Mouse (Mus musculus) kidney, postnatal 4 days (tissue): ENCODE measurements at regions not wholly inside any gene's neighbourhood (a gene's known extent, or its start where the extent isn't known, plus 50 kb on each side); places are given as distances from the start of the nearest gene placed in this dataset.

Experiments used
- DNase-seq, 2 experiments: peaks; one replicate each; pipeline ENCODE4 v3.0.0; 2021; ENCODE audit warnings: mixed read lengths in 2 of 2

DNA sequence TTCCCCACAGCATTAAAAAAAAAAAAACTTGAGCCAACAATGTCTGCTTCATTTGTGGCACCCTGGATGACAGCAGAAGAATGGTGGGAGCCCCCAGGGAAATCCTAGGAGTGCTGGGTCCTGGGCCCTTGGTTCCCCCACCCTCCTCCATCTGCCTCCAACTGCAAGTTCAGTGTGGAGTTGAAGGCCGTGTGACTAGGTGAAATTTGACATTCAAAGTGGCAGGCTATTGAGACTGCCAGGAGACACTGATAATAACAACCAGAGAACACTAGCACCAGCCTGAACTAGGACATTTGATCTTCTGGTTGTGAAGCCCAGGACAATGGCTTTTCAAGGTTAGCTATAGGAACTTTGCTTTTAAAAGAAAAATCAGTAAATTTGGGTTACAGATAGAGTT is 74.0 kb downstream of the Adamts15 start:
- DNase-seq = no peak

GRCm38 (mm10) chr9:30845609-30846290 is 76.5 kb downstream of the Adamts15 start:
- DNase-seq = no peak

- DNase-seq = no peak
Observed at GRCm38 (mm10) chr9:30844079-30844563, 78.1 kb downstream of the Adamts15 start.

DNA sequence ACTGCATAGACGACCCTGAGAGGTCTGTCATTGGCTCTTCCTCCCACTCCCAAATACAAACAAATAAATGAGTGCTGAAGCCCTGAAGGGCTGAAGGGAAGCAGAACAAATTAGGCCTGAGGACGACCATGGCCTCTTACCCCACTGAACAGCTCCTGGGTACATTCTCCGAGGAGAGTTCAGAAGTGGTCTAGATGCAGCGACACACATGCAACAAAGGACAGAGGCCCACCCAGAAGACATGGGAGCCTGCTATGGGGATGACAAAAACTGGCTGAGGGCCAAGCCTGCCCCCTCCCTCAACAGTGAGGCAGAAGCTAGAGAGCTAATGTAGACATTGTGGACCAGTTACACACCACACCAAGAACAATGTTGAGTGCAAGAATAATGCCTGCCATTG is 87.3 kb downstream of the Adamts15 start:
- peak in 1 of 2 experiments; percentile 9 for DNase-seq

GRCm38 (mm10) chr9:30834565-30834905 is 87.7 kb downstream of the Adamts15 start:
- DNase-seq = no peak

DNA sequence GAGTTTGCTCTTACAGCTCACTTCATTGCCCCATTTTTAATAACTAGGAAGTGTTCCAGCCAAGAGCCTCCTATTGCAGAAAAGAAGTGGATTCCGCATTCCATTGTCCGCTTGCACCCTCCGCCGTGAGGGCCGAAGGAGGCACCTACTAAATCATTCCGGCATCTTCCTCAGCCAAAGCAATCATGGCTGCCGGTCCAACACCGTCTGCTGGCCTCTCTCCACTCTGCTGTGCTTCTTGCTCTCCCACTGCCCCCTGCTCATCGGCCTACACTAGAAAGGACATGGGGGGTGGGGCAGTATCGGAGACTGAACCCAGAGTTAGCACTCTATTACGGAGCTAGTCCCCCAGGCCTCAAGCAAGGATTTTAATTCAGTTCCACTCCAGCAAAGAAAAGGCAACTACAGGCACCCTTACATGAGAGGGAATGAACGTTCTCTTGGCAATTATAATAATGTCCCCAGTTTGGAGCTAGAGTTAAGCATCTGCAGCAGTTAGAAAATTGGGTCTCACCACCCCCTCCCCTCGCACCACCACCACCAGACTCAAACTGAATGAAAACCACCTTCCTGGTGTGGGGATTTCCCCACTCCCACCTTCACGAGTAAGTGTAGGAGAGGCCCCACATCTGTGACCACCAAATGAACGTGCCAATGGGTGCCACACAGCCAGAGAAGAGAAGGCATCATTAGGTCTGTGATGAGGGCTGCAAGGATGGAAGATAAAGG is 88.3 kb downstream of the Adamts15 start:
- peak; percentile 40 to 57 for DNase-seq

DNA sequence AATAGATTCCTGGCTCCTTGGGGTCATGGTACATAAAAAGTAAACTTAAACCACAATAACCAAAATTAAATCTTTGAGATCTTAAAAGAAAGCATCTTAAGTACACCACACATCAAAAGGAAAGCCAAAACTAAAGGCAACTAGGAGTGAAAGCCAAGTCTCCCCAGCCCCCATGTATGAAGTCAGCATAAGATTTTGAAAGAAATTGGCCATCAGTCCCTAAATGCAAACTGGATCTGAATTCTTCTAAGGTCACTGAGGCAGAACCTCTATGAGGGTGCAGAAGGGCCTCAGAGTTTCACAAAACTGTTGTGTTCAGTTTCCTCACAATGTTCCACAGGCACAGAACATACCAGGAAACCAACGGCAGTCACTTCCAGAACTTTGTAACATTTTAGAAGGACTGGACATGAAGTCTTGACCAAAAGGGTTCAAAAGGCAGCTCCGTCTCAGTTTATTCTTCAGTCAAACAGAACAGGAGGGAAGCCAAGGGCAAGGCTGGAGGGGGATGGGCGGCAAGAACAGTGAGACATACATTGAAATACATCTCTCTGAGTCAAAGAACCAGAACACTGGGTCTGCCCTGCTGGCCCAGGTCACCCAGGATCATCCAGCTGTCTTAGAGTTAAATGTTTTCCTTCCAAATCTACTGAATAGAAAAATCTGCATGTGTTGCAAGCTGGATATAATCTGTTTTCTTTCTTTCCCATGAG is 92.9 kb downstream of the Adamts15 start:
- peak; percentile 47 to 65 for DNase-seq

- no peak for DNase-seq
Observed at GRCm38 (mm10) chr9:30827780-30828179, 94.5 kb downstream of the Adamts15 start.

DNA sequence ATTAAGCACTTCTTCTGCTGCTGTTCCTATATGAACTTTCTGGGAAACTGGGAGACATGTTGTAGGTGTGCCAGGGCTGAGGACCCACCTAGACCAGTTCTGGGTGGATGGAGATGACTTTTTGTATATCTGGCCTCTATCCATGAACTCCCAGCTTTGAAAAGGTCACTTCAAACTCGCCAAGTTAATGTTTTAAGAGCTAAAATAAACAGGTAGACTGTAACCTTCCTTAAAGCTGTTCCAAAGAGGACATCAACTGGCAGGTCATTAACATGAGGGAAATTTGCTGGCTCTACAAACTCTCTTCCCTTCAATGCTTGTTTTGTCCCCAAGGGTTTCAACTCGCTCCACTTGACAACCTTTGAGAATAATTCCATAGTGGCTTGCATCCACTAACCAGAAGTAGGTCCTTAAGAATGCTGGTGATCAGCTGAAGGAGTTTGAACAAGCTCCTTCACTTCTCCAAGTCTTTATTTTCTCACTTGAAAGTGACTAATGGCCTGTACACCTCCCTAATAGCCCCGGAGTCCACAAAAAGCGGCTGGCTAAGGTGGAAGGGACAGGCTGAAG is 98.1 kb downstream of the Adamts15 start:
- DNase-seq = no peak

DNA sequence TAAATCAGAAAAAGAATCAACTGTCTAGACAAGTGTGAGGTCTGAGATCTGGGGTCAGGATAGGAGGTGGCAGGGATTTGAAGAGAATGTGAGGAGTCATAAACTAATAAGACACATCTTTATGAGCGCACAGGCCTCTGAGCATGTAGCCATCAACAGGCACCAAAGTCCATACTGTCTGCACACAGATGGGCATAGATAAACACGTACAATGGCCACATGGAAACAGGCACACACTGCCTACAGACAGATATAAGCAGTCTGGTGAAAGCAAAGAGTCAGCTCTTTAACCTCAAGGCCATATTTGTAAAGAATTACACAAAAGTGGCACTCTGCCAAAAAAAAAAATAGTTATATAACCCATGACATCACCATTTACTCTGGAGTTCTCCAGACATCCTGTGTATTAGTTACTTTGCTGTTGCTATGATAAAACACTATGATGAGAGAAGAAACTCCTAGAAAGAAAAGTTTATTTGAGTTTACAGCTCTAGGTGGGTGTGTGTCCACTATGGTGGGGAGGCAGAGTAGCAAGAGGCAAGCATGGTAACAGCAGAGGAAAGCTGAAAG is 101.4 kb downstream of the Adamts15 start:
- DNase-seq = no peak

GRCm38 (mm10) chr9:30813246-30813645 is 109.0 kb downstream of the Adamts15 start:
- peak in 1 of 2 experiments; percentile 21 for DNase-seq

- DNase-seq = peak in 1 of 2 experiments; percentile 14
Observed at GRCm38 (mm10) chr9:30810843-30811242, 111.4 kb downstream of the Adamts15 start.

- DNase-seq = no peak
Observed at GRCm38 (mm10) chr9:30810290-30810689, 112.0 kb downstream of the Adamts15 start.

DNA sequence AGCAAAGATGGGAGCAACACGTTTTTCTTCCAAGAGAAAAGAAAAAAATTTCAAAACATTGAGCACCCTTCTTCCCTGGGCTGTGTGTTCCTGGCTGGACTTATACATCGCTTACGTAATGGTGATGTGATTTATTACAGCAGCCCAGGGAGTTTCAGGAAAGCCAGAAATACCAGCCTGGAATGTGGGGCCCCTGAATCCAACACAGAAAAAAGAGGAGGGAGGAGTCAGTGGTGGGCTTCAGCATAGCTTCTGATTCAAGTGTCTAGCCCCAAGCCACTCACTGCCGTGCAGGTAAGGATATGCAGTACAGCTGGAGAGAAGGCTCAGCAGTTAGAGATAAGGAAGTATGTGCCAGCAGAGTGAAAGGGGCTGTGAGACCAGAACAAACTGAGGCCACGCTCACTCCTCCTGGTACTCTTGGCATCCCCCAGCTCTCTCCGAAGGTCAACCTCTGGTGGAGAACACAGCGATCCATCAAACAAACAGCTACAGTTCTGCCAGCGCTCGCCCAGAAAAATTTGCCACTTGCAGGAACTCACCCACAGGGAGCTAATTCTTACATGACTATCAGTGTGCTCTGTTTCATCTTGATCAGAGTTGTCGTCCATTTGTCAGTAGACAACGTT is 113.3 kb downstream of the Adamts15 start:
- DNase-seq = peak in 1 of 2 experiments; percentile 27

DNA sequence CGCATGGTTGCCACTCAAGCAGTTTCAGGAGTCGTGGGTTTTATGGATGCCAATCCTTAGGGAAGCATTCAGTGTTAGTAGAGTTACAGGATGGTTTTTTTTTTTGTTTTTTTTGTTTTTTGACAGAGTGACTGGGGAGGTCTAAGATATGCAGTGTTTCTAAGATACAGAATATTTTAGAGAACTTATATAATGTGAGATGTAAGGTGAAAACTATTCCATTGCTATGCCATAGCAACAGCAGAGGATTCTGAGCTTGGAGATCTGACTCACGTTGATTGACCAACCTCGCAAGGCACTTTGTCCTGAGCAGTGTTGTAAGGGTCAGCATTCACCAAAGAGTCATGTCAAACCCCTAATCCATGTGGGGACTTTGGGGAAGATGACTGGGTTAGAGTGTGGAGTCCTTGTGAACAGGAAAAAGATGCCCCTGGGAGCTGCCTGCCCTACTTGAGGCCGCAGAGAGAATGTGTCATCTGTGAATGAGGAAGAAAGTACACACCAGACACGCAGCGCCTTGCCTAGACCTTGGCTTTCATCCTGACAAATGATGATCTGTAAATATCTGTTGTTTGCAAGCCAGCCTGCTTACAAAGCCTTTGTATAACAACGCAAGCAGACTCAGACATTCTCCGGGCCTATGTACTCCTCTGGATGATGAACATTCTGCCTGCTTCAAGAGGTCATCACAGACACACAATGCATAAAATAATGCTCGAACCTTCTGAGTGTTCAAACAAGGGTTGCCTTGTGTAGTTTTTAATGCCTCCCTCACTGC is 118.3 kb downstream of the Adamts15 start:
- DNase-seq = no peak

DNA sequence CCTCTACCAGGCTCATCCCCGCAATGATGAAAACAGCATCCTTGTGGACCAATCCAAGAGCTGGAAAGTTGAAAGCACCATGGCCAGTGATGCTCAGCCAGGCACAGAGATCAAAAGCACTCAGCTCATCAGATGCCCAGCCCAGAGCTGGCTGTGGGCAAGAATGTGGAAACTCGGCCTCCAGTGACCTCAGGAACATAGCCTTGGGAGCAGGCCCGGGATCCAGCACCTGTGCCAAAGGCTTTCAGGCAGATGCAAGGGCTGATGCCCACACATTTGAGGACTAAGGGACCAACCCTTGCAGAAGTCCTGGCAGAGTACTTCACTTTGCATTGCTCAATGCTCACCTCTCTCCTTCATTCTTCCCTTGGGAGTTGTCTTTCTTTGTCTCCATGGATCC is 119.4 kb downstream of the Adamts15 start:
- no peak for DNase-seq

DNA sequence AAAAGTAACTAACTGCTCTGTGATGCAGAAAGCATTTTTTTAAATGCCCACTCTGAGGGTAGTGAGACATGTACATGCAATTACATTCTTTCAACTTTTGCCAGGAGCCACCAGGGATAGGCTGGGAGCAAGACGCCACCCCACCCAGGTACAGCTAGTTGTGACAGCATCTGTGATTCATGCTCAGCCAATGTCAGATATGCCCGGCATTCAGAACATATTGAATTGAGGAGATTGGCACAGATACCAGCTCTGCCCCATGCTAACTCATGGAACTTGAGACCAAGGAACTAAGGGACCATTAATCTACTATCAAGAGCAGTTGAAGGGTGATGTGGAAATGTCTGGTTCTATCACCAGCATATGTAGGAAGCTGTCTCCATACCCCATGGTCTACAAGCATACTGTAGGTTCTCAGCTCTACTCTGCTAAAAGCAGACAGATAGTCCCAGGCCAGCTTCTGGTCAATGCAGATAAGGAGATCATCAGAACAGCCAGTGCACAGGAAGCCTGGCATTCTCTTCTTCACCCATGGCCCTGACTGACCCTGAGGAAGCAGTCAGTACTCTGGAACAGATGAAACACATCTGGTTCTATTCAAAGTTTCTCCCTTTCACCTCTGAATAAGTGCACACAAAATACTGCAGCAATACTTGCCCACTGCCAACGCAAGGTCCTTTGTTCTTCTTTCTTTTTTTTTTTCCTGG is 127.4 kb downstream of the Adamts15 start:
- DNase-seq = no peak

DNA sequence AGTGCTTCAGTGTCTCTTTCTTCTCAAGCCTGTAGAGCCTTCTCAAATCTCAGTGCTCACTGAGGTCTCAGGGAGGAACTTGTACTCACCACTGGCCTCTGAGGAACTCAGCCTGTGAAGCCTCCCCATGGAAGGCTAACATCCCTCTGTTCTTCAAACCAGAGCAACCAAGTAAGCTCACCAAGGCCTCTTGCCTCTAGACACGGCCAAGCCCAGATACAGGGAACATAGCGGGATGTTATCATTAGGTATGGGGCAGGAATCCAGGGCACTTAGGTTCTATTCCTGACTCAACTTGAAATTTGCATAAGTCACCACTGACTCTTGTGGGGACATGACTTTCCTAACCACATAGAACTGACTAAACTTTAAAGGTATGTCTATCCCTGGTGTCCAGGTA is 141.0 kb downstream of the Adamts15 start:
- DNase-seq = no peak

- DNase-seq = no peak
Observed at GRCm38 (mm10) chr9:30777816-30778215, 144.4 kb downstream of the Adamts15 start.

- DNase-seq = peak; percentile 23 to 46
Observed at GRCm38 (mm10) chr9:30775161-30775560, 147.1 kb downstream of the Adamts15 start.

- no peak for DNase-seq
Observed at GRCm38 (mm10) chr9:30772456-30772855, 149.8 kb downstream of the Adamts15 start.
